Mouse (Mus musculus) intestine, embryonic 14.5 days (tissue): ENCODE measurements around the gene Cd177. TPM values are rescaled to one million over a fixed set of nuclear protein-coding genes. Genes with fewer than 3 reads are reported as not detected.
"Not testable (repeated sequence)": the region's sequence is repeated elsewhere in the genome, so short reads cannot be mapped to it uniquely, and the experiment has no call there.

Experiments
- ATAC-seq: fragments of 200-750 bp; cut with Nextera tagmentation; replicated peaks from 2 replicates; pipeline ENCODE4 v1.8.0; 2017; ENCODE audit warnings: low read depth, moderate number of reproducible peaks, moderate TSS enrichment, moderate library complexity; ENCODE audit not compliant: low FRiP score, low TSS enrichment
- DNase-seq: peaks from one replicate; pipeline ENCODE4 v3.0.0-alpha.2; 2018; ENCODE audit warnings: low spot score
- H3K27ac ChIP-seq: fragments of 300-500 bp; sonication (generic); 2 replicates; pipeline ENCODE4 v1.5.1; 2014; ENCODE audit warnings: low read depth, mild to moderate bottlenecking, control low read depth
- H3K27me3 ChIP-seq: fragments of 300-500 bp; sonication (generic); replicated peaks from 2 replicates; pipeline ENCODE4 v1.6.1; 2014; ENCODE audit warnings: low read length, control low read depth; ENCODE audit not compliant: control insufficient read depth, insufficient read depth
- H3K36me3 ChIP-seq: fragments of 300-500 bp; sonication (generic); 2 replicates; pipeline ENCODE4 v1.6.1; 2014; ENCODE audit warnings: low read length, control low read depth; ENCODE audit not compliant: control insufficient read depth, insufficient read depth
- H3K4me1 ChIP-seq: fragments of 300-500 bp; sonication (generic); replicated peaks from 2 replicates; pipeline ENCODE4 v1.6.1; 2014; ENCODE audit warnings: low read length, control low read depth, mixed read lengths; ENCODE audit not compliant: control insufficient read depth, insufficient read depth
- H3K4me2 ChIP-seq: fragments of 300-500 bp; sonication (generic); 2 replicates; pipeline ENCODE4 v1.6.1; 2014; ENCODE audit warnings: low read length
- H3K4me3 ChIP-seq: fragments of 300-500 bp; sonication (generic); 2 replicates; pipeline ENCODE4 v1.5.1; 2014; ENCODE audit warnings: low read depth, low read length, control low read depth, mixed read lengths
- H3K9ac ChIP-seq: fragments of 300-500 bp; sonication (generic); 2 replicates; pipeline ENCODE4 v1.6.1; 2014; ENCODE audit warnings: mild to moderate bottlenecking, low read length
- H3K9me3 ChIP-seq: fragments of 300-500 bp; sonication (generic); 2 replicates; pipeline ENCODE4 v1.6.1; 2016; ENCODE audit warnings: low read length, control low read depth; ENCODE audit not compliant: control insufficient read depth
- WGBS: fragments of 180-500 bp; shearing (Covaris S2); extraction: QIAGEN DNeasy Blood & Tissue Kit; methylation state at CpG from one replicate; pipeline ENCODE4 v1.1.7; 2014; 5-methylcytosine and 5-hydroxymethylcytosine counted together
- polyA plus RNA-seq: library from polyadenylated mRNA; unstranded; fragments of >200 nt; fragmentation: Nextera tagmentation; extraction: Ambion mirVana; gene quantifications from 2 replicates; pipeline ENCODE4 v1.2.1, GENCODE M21; 2014

Gene Cd177
- 0.11 and 0.50 TPM in 2 replicates for polyA plus RNA-seq

DNA sequence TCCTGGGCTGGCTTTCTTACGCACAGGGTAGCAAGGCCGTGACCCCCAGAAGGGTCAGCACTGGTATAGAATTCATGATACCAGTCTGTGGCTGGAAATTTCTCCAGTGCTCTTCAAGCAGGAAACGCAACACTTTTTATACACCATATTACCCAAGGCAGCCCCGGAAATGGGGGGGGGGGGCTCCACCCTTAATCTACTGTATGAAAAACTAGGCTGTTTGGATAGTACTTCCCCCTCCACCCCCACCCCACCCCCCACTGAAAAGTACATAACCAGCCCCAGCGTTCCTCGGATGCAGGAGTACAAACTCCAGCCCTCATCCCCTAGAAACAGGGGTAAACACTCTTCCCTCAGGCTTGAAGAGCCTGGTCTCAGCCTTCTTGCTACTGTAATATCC, at the start of gene Cd177:
Gene Cd177 (minus strand): TSS at position 101 of the 400 bp plus-strand sequence.
- Histone ChIP-seq H3K27me3 (no peaks in the 10 kb centered on the region), H3K36me3 (no peaks in the 10 kb centered on the region), H3K4me3 (no peak within 1 kb of the TSS), H3K9me3 (no peaks in the 10 kb centered on the region), H3K27ac (no peak within 1 kb of the TSS), H3K4me1 (no peaks in the 10 kb centered on the region), H3K4me2 (no peak within 1 kb of the TSS), H3K9ac (no peak within 1 kb of the TSS)
- ATAC-seq (no peak), DNase-seq (no peak)
- WGBS = 61% methylated on average over 6 of the region's 6 CpGs

DNA sequence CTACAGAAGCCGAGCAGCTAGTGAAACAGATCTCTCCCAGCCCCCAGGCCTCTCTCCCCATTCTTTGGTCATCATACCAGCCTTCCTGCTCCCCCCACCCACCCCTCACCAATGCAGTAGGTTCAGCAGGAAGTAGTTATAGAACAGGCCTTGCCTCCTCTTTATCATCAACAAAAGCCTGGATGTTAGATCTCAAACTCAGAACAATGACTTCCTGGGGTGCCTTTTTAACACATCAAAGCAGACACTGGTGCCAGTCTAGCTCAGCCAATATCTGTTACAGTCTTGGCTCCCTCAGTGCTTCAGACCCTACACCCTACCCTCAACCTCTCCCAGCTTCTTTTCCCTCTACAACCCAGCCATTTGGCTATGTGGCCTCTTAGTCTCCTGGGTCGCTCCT, 48.9 kb upstream of the Cd177 start:
- ATAC-seq = no peak
- Histone ChIP-seq H3K9me3 (no peaks in the 10 kb centered on the region), H3K4me2 (no peak overlapping the region), H3K4me1 (no peaks in the 10 kb centered on the region), H3K36me3 (no peaks in the 10 kb centered on the region), H3K9ac (no peak overlapping the region), H3K27ac (no peak overlapping the region), H3K27me3 (no peaks in the 10 kb centered on the region), H3K4me3 (no peak overlapping the region)
- WGBS = 37% methylated on average over 2 of the region's 2 CpGs
- no peak for DNase-seq

DNA sequence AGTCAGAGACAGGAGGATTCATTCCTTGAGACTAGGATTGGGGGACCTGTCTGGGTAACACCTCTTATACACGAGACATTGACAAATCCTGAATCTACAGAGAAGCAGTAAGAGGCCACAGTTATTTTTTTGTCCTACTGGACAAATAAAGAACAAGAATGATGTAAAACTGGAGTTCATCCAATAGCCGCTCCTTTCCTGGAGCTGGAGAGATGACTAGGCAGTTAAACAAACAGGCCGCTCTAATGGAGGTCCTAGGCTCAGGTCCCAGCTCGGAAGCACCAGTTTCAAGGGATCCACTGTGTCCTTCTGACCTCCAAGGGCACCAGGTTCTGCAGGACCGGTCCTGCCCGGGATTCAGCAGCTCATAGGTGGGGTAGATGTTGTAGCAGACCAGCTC, 44.7 kb upstream of the Cd177 start:
- Histone ChIP-seq H3K9me3 (no peaks in the 10 kb centered on the region), H3K27ac (no peak overlapping the region), H3K4me2 (no peak overlapping the region), H3K4me3 (no peak overlapping the region), H3K27me3 (no peaks in the 10 kb centered on the region), H3K9ac (no peak overlapping the region), H3K36me3 (no peaks in the 10 kb centered on the region), H3K4me1 (no peaks in the 10 kb centered on the region)
- DNase-seq (no peak), ATAC-seq (no peak)
- 52% methylated on average over 6 of the region's 6 CpGs for WGBS

DNA sequence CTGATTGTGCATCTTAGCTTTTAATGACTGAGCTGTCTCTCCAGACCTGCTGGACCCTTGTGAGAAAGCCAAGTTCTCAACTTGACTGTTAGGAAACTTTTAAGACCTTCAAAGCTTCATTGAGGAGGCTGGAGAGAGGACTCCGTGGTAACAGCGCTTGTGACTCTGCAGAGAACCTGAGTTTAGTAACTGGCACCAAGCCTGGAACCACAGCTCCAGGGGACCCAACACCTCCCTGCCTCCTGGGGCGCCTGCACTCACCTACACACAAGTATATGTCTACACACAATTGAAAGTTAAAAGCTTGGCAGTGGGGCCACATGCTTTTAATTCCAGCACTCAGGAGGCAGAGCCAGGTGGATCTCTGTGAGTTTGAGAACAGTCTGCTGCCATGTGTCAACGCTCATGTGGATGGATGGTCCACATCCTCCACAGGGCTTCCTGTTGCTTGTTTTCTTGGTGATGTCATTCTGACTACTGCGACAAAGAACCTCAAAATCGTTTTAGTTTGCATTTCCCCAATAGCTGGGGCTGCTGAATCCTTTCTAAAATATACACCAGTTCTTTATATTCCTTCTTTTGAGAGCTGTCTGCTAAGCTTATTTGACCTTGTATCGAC, 42.1 kb upstream of the Cd177 start:
- Histone ChIP-seq H3K36me3 (no peaks in the 10 kb centered on the region), H3K27me3 (no peaks in the 10 kb centered on the region), H3K9me3 (no peaks in the 10 kb centered on the region), H3K4me3 (no peak overlapping the region), H3K4me1 (no peaks in the 10 kb centered on the region), H3K27ac (no peak overlapping the region), H3K9ac (no peak overlapping the region), H3K4me2 (no peak overlapping the region)
- ATAC-seq (no peak), DNase-seq (no peak)
- 74% methylated on average over 7 of the region's 7 CpGs for WGBS

DNA sequence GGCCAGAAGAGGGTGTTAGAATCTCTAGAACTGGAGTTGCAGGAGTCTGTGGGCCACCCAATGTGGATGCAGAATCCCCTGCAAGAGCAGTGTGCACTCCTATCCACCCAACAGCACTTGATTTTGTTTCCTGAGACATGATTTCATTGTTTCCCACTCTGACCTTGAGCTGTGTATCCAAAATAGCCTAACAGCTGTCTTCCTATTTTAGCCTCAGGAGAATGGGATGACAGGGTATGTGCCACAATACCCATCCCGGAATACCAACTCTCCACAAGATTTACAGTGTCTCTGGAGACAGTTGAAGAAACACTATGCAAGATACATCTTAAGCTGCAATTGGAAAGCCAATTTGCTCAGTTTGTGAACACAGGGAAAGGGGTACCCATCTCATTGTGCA, 37.8 kb upstream of the Cd177 start:
- Histone ChIP-seq H3K27ac (no peak overlapping the region), H3K4me2 (no peak overlapping the region), H3K27me3 (no peaks in the 10 kb centered on the region), H3K36me3 (no peaks in the 10 kb centered on the region), H3K9me3 (0 out of 2 replicates have a peak, but pooled peaks cover 10% of the 10 kb centered on the region), H3K4me1 (no peaks in the 10 kb centered on the region), H3K4me3 (no peak overlapping the region), H3K9ac (no peak overlapping the region)
- 85% methylated on average over 1 of the region's 1 CpGs for WGBS
- no peak for DNase-seq
- no peak for ATAC-seq

DNA sequence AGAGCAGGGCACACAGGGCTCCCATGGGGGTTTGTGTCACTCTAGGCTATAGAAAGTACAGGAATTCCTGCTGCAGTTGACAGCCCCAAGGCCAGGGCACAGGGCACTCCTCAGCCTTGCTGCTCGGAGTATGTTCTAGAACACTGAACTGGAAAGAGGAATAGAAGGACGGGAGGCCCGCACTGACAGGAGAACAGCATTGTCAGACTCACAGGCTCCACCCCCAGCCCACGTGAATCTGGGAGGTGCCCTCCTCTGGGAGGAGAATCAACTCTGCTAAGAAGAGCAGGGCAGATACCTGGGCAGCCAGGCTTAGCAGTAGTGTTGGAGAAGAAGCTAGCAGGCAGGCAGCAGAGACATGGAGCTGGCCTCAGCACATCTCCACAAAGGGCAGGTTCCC, 16.8 kb upstream of the Cd177 start, which contains the start of gene Ceacam10:
Gene Ceacam10 (plus strand): TSS at position 289 of the 400 bp plus-strand sequence.
- ATAC-seq, H3K4me3 ChIP-seq, DNase-seq, H3K27ac ChIP-seq, H3K27me3 ChIP-seq, H3K36me3 ChIP-seq, H3K9me3 ChIP-seq, H3K9ac ChIP-seq, H3K4me1 ChIP-seq, H3K4me2 ChIP-seq: not testable (repeated sequence)
- WGBS = 41% methylated on average over 4 of the region's 4 CpGs

DNA sequence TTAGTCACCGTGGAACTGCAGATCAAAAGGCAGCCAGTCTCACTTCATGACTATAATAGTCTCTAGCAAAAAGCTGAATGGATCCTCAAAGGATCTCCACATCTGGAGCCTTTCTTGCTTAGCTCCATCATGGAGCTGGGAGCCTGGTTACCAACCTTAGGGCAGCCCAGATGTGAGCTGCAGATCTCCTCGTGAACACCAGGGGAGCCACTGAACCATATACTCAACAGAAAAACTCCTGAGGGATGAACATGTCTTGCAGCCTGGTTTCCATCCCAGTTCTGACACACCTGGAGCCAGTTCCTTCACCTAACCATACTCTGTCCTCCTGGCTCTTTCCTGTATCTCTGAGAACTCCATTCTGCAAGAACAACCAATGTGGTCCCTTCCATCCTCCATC, 16.0 kb upstream of the Cd177 start:
- Histone ChIP-seq H3K4me2 (no peak overlapping the region), H3K27me3 (no peaks in the 10 kb centered on the region), H3K27ac (no peak overlapping the region), H3K9me3 (no peaks in the 10 kb centered on the region), H3K4me3 (no peak overlapping the region), H3K4me1 (no peaks in the 10 kb centered on the region), H3K9ac (no peak overlapping the region), H3K36me3 (no peaks in the 10 kb centered on the region)
- ATAC-seq (no peak), DNase-seq (no peak)
- WGBS = 72% methylated on average over 2 of the region's 2 CpGs

DNA sequence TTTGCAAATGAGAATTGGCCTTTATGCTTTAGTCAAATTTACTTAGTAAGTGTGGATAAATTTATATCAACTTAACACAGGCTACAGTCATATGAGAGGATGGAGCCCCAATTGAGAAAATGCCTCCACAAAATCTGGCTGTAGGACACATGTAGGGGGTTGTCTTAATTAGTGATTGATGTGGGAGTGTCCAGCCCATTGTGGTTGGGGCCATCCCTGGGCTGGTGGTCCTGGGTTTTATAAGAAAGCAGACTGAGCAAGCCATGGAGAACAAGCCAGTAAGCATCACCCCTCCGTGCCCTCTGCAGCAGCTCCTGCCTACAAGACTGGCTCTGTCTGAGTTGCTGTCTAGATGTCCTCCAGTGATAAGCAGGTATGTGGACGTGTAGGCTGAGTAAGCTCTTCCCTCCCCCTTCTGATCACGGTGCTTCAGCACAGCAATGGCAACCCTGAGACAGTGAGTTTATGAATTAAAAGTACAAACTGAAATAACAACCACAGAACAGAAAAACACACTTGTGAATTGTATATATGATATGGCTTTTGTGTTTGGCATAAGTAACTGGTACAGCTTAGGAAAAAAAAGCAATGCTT, 13.9 kb upstream of the Cd177 start:
- Histone ChIP-seq H3K4me1 (no peaks in the 10 kb centered on the region), H3K9ac (no peak overlapping the region), H3K4me3 (no peak overlapping the region), H3K27me3 (no peaks in the 10 kb centered on the region), H3K9me3 (no peaks in the 10 kb centered on the region), H3K4me2 (no peak overlapping the region), H3K27ac (no peak overlapping the region), H3K36me3 (no peaks in the 10 kb centered on the region)
- DNase-seq = no peak
- WGBS = 41% methylated on average over 3 of the region's 3 CpGs
- no peak for ATAC-seq

DNA sequence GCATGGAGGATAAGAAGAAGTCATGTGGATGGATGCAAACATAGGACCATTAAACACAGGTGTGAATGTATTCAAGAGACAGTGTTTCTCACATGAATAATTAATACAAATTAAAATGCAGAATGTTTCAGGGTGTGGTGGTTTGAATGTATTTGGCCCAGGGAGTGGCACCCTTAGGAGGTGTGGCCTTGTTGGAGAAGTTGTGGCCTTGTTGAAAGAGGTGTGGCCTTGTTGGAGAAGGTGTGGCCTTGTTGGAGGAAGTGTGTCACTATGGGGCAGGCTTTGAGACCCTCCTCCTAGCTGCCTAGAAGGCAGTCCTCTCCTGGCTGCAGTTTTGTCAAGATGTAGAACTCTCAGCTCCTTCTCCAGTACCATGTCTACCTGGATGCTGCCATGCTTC, 11.2 kb upstream of the Cd177 start:
- Histone ChIP-seq H3K27ac (no peak overlapping the region), H3K9ac (no peak overlapping the region), H3K4me1 (no peaks in the 10 kb centered on the region), H3K4me3 (no peak overlapping the region), H3K4me2 (no peak overlapping the region), H3K27me3 (no peaks in the 10 kb centered on the region), H3K36me3 (no peaks in the 10 kb centered on the region), H3K9me3 (no peaks in the 10 kb centered on the region)
- DNase-seq (no peak), ATAC-seq (no peak)
